In genomic region chr1:166308471-166308850, GRCm38 (mm10) we compare ENCODE assay signal across 8 mouse cellular contexts. TPM values are rescaled to one million over a fixed set of nuclear protein-coding genes. Genes with fewer than 3 reads are reported as not detected.
DNase-seq lines count a peak whose midpoint lies in the region; ATAC-seq and TF ChIP-seq lines count a peak whose summit lies in the region.

No protein-coding gene starts in this region.

- peaks cover 33% of the 10 kb centered on the region for H3K27me3 ChIP-seq in lung, embryonic 15.5 days
- peaks cover 5% of the 10 kb centered on the region; the same call in 1 of the 2 replicates for H3K27me3 ChIP-seq in forebrain, embryonic 13.5 days
- H3K27me3 ChIP-seq in limb, embryonic 11.5 days (ENCODE audit: control insufficient read depth, insufficient read depth, low read length) = peaks cover 7% of the 10 kb centered on the region

- TF ChIP-seq POLR2A in olfactory bulb, adult 2 months (IDR thresholded peaks at IDR 0.05; ENCODE audit: insufficient read depth, low read depth, low read length) = no peak

- no peak for TF ChIP-seq CTCF in olfactory bulb, adult 2 months (IDR thresholded peaks at IDR 0.05; ENCODE audit: insufficient read depth, low read depth, low read length)

- H3K27ac ChIP-seq in lung, embryonic 15.5 days = no peak overlapping the region
- H3K27ac ChIP-seq in forebrain, embryonic 13.5 days = no peak overlapping the region
- no peak overlapping the region for H3K27ac ChIP-seq in limb, embryonic 11.5 days (replicated peaks; ENCODE audit: low read depth, low read length)
- peak overlapping the region; percentile 88 for H3K27ac ChIP-seq in olfactory bulb, adult 2 months (ENCODE audit: insufficient read depth, low read depth, low read length)

- ATAC-seq in lung, embryonic 15.5 days (ENCODE audit: borderline replicate concordance, extremely low read depth, low FRiP score, low TSS enrichment) = no peak
- ATAC-seq in forebrain, embryonic 13.5 days = no peak
- 0 out of 2 replicates have a peak, but pooled peaks have one; percentile 17 for ATAC-seq in limb, embryonic 11.5 days (ENCODE audit: insufficient number of reproducible peaks, low FRiP score, low TSS enrichment, low read depth)
- ATAC-seq in frontal cortex, adult (ENCODE audit: low TSS enrichment) = no peak

- DNase-seq in lung, postnatal 14 days = no peak
- DNase-seq in limb, embryonic 11.5 days (ENCODE audit: low spot score) = no peak
- no peak for DNase-seq in ovary, postnatal 10 days (ENCODE audit: low spot score)
- DNase-seq in cerebellum, adult 11 months = no peak

- peak overlapping the region; percentile 90 for H3K4me2 ChIP-seq in lung, embryonic 15.5 days
- peak overlapping the region; percentile 94 for H3K4me2 ChIP-seq in forebrain, embryonic 13.5 days
- peak overlapping the region; percentile 98 for H3K4me2 ChIP-seq in limb, embryonic 11.5 days (ENCODE audit: low read depth, severe bottlenecking)

- peaks cover 13% of the 10 kb centered on the region for H3K4me1 ChIP-seq in lung, embryonic 15.5 days
- peaks cover 34% of the 10 kb centered on the region for H3K4me1 ChIP-seq in forebrain, embryonic 13.5 days
- H3K4me1 ChIP-seq in limb, embryonic 11.5 days (ENCODE audit: control insufficient read depth, insufficient read depth, low read length) = 0 out of 2 replicates have a peak, but pooled peaks cover 2% of the 10 kb centered on the region
- H3K4me1 ChIP-seq in olfactory bulb, adult 2 months (ENCODE audit: control insufficient read depth, insufficient read depth, low read length) = peaks cover 27% of the 10 kb centered on the region

- peak overlapping the region; percentile 47 for H3K4me3 ChIP-seq in lung, embryonic 15.5 days
- H3K4me3 ChIP-seq in forebrain, embryonic 13.5 days = peak overlapping the region; percentile 55
- peak overlapping the region; percentile 59 for H3K4me3 ChIP-seq in limb, embryonic 11.5 days (ENCODE audit: low read depth, low read length)
- H3K4me3 ChIP-seq in olfactory bulb, adult 2 months (ENCODE audit: insufficient read depth, low read depth, low read length) = peak overlapping the region; percentile 46

- H3K9ac ChIP-seq in lung, embryonic 15.5 days = peak overlapping the region; percentile 10; the same call in 1 of the 2 replicates
- H3K9ac ChIP-seq in forebrain, embryonic 13.5 days = peak overlapping the region; percentile 80
- H3K9ac ChIP-seq in limb, embryonic 11.5 days (ENCODE audit: low read length) = peak overlapping the region; percentile 57

- H3K36me3 ChIP-seq in lung, embryonic 15.5 days = no peaks in the 10 kb centered on the region
- H3K36me3 ChIP-seq in forebrain, embryonic 13.5 days (ENCODE audit: poor library complexity, severe bottlenecking) = peaks cover 8% of the 10 kb centered on the region; the same call in 1 of the 2 replicates
- H3K36me3 ChIP-seq in limb, embryonic 11.5 days (ENCODE audit: control insufficient read depth, insufficient read depth, low read length) = no peaks in the 10 kb centered on the region

- WGBS in lung, embryonic 15.5 days = 15% methylated on average over 5 of the region's 5 CpGs
- 23% methylated on average over 5 of the region's 5 CpGs for WGBS in forebrain, embryonic 13.5 days
- WGBS in limb, embryonic 11.5 days = 27% methylated on average over 5 of the region's 5 CpGs
- 25% methylated on average over 5 of the region's 5 CpGs for WGBS in olfactory bulb, adult 2 months

- H3K9me3 ChIP-seq in lung, embryonic 15.5 days = no peaks in the 10 kb centered on the region
- H3K9me3 ChIP-seq in forebrain, embryonic 13.5 days (replicated peaks) = no peaks in the 10 kb centered on the region
- H3K9me3 ChIP-seq in limb, embryonic 11.5 days (ENCODE audit: control insufficient read depth, low read length) = no peaks in the 10 kb centered on the region

RNA-seq across cellular contexts. Expression of gene Ildr2, which starts 54.5 kb away (rescaled TPM):
- polyA plus RNA-seq in lung, embryonic 15.5 days (2015; fragmentation: Nextera tagmentation; extraction: Ambion mirVana) = 1.2 and 1.3 TPM in 2 replicates
- polyA plus RNA-seq in forebrain, embryonic 13.5 days (2015; fragmentation: Nextera tagmentation; extraction: Ambion mirVana) = 4.5 and 5.3 TPM in 2 replicates
- polyA plus RNA-seq in limb, embryonic 11.5 days (2014; fragmentation: Nextera tagmentation; extraction: Ambion mirVana) = 0.64 and 0.77 TPM in 2 replicates
- polyA plus RNA-seq in olfactory bulb, adult 2 months (2012; ENCODE audit: insufficient read depth, insufficient read length, low replicate concordance, missing spikeins) = 36.7 and 55.3 TPM in 2 replicates

Comparison
In these comparisons a context has a peak if more than half of its experiments do, and no peak if none do; other contexts are left out.
1. H3K9ac ChIP-seq: peak in every context shown above with its lines; median percentile 80 in forebrain, embryonic 13.5 days; 57 in limb, embryonic 11.5 days; 10 in lung, embryonic 15.5 days.